Mouse (Mus musculus) kidney, embryonic 15.5 days (tissue): ENCODE measurements at regions not wholly inside any gene's neighbourhood (a gene's known extent, or its start where the extent isn't known, plus 50 kb on each side); places are given as distances from the start of the nearest gene placed in this dataset.

Experiments
- ATAC-seq: fragments of 200-750 bp; cut with Nextera tagmentation; replicated peaks from 2 replicates; pipeline ENCODE4 v1.8.0; 2017; ENCODE audit warnings: moderate TSS enrichment; ENCODE audit not compliant: low FRiP score
- H3K27ac ChIP-seq: fragments of 300-500 bp; sonication (generic); 2 replicates; pipeline ENCODE4 v1.5.1; 2015; ENCODE audit warnings: mild to moderate bottlenecking, inconsistent platforms
- H3K27me3 ChIP-seq: fragments of 300-500 bp; sonication (generic); 2 replicates; pipeline ENCODE4 v1.6.1; 2015; ENCODE audit warnings: inconsistent platforms
- H3K36me3 ChIP-seq: fragments of 300-500 bp; sonication (generic); 2 replicates; pipeline ENCODE4 v1.6.1; 2015; ENCODE audit warnings: inconsistent platforms
- H3K4me1 ChIP-seq: fragments of 300-500 bp; sonication (generic); 2 replicates; pipeline ENCODE4 v1.6.1; 2015; ENCODE audit warnings: inconsistent platforms
- H3K4me2 ChIP-seq: fragments of 300-500 bp; sonication (generic); 2 replicates; pipeline ENCODE4 v1.6.1; 2015; ENCODE audit warnings: moderate library complexity, mild to moderate bottlenecking, inconsistent platforms
- H3K4me3 ChIP-seq: fragments of 300-500 bp; sonication (generic); replicated peaks from 2 replicates; pipeline ENCODE4 v1.5.1; 2015; ENCODE audit warnings: mild to moderate bottlenecking, inconsistent platforms
- H3K9ac ChIP-seq: fragments of 300-500 bp; sonication (generic); 2 replicates; pipeline ENCODE4 v1.6.1; 2015; ENCODE audit warnings: mild to moderate bottlenecking, inconsistent platforms
- H3K9me3 ChIP-seq: fragments of 300-500 bp; sonication (generic); replicated peaks from 2 replicates; pipeline ENCODE4 v1.6.1; 2016; ENCODE audit warnings: inconsistent platforms
- WGBS: fragments of 180-500 bp; shearing (Covaris S2); methylation state at CpG from one replicate; pipeline ENCODE4 v1.1.7; 2015; ENCODE audit warnings: mixed read lengths; 5-methylcytosine and 5-hydroxymethylcytosine counted together

GRCm38 (mm10) chr3:56764336-56764735, 537.5 kb downstream of the Tm4sf1 start:
- Histone ChIP-seq H3K27me3 (no peaks in the 10 kb centered on the region), H3K4me2 (no peak overlapping the region), H3K9me3 (no peaks in the 10 kb centered on the region), H3K4me3 (no peak overlapping the region), H3K36me3 (no peaks in the 10 kb centered on the region), H3K9ac (no peak overlapping the region), H3K27ac (no peak overlapping the region), H3K4me1 (no peaks in the 10 kb centered on the region)
- 89% methylated on average over 3 of the region's 3 CpGs for WGBS
- no peak for ATAC-seq

DNA sequence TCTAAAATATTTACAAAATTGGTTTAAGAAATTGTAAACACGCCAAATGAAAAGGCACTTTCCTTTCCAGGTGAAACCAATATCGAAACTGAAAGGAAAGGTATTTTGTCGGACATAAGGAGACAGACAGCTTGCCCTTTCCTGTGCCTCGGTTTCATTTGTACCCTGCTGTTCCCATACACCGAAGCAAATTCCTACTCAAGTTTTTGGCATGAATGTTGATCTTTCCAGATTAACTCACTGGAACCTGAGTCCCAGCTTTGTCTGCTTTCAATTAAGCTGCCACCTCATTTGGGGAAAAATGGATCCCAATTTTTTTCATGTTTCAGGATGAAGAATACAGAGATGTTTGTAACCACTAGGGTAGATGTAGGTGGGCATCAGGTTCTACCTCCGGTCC, 537.9 kb downstream of the Tm4sf1 start:
- Histone ChIP-seq H3K4me1 (no peaks in the 10 kb centered on the region), H3K4me2 (no peak overlapping the region), H3K9ac (no peak overlapping the region), H3K36me3 (no peaks in the 10 kb centered on the region), H3K27me3 (no peaks in the 10 kb centered on the region), H3K27ac (no peak overlapping the region), H3K9me3 (no peaks in the 10 kb centered on the region), H3K4me3 (no peak overlapping the region)
- no peak for ATAC-seq
- WGBS, result 92% methylated on average over 6 of the region's 6 CpGs

GRCm38 (mm10) chr3:56753654-56754053, 548.1 kb downstream of the Tm4sf1 start:
- 10% methylated on average over 3 of the region's 3 CpGs for WGBS
- ATAC-seq, result peak; percentile 70; the same call in 1 of the 2 replicates

DNA sequence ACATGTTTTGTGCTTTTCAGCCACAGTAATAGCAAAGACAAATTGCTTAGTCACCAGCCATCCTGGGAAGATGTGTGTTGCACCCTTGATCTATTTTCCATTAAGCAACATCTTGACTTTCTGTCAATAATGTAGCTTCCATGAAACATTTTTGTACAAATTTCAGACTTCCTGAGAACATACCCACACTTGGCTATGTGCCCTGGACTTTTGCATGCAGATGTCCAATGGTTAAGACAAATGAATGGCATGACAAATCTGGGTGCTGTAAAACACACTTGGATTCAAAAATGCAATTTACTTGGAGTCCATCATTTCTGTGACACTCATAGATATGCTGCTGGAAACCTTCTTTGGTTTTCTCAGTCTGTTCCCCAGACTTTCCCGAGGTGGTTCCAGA, 549.9 kb downstream of the Tm4sf1 start:
- H3K4me2 ChIP-seq, result no peak overlapping the region
- no peak for ATAC-seq
- WGBS, result 91% methylated on average over 1 of the region's 1 CpGs
- H3K36me3 ChIP-seq, result no peaks in the 10 kb centered on the region
- H3K9me3 ChIP-seq, result no peaks in the 10 kb centered on the region
- H3K4me1 ChIP-seq, result 0 out of 2 replicates have a peak, but pooled peaks cover 5% of the 10 kb centered on the region
- no peak overlapping the region for H3K27ac ChIP-seq
- no peak overlapping the region for H3K4me3 ChIP-seq
- no peaks in the 10 kb centered on the region for H3K27me3 ChIP-seq
- H3K9ac ChIP-seq, result no peak overlapping the region

More at GRCm38 (mm10) chr3:56753654-56754053, 548.1 kb downstream of the Tm4sf1 start:
- Histone ChIP-seq H3K4me3 (no peak overlapping the region), H3K36me3 (no peaks in the 10 kb centered on the region), H3K9ac (no peak overlapping the region), H3K4me2 (no peak overlapping the region), H3K27me3 (no peaks in the 10 kb centered on the region), H3K27ac (no peak overlapping the region), H3K4me1 (0 out of 2 replicates have a peak, but pooled peaks cover 5% of the 10 kb centered on the region), H3K9me3 (no peaks in the 10 kb centered on the region)

DNA sequence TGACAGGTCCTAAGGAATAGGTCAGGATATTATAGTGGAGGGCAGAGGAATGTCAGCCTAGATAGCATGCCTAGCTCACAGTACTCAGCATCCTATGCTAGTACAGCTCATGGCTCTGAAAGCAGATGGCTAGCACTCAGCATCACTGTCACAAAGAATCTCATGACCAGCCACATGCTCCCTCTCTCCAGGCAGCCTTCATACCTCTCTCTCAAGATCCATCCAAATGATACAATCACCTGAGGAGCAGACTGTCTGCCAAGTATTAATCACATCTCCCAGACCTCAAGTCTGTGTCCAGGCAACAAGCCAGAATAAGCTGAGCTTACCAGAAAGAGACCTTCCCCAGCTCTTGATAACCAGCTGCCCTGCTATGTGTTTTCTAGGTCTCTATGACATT, 557.4 kb upstream of the Nbea start:
- H3K9ac ChIP-seq, result no peak overlapping the region
- H3K27ac ChIP-seq, result no peak overlapping the region
- H3K36me3 ChIP-seq, result no peaks in the 10 kb centered on the region
- no peaks in the 10 kb centered on the region for H3K4me1 ChIP-seq
- H3K9me3 ChIP-seq, result no peaks in the 10 kb centered on the region
- ATAC-seq, result no peak
- no peak overlapping the region for H3K4me3 ChIP-seq
- no peaks in the 10 kb centered on the region for H3K27me3 ChIP-seq
- H3K4me2 ChIP-seq, result no peak overlapping the region

DNA sequence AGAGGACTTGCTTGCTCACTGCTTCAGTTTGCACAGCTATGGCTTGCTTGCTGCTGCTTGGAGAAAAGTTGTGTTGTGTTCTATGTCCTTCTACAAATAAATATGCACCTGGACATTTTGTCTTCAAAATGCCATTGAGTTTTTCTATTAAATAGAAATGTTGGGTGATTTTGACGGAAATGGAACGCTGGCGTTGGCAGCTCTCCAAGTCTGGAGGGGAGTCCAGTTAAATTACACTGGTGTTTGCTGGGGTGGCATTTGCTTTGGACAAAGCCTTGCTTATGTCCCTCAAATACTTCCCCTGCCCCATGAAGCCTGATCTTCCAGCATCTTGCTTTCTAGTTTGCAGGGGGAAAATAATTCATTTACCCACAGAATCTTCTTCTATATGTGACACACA, 556.0 kb upstream of the Nbea start:
- Histone ChIP-seq H3K9ac (no peak overlapping the region), H3K27ac (no peak overlapping the region), H3K4me1 (no peaks in the 10 kb centered on the region), H3K9me3 (no peaks in the 10 kb centered on the region), H3K4me3 (no peak overlapping the region), H3K27me3 (no peaks in the 10 kb centered on the region), H3K4me2 (no peak overlapping the region), H3K36me3 (no peaks in the 10 kb centered on the region)
- WGBS, result 77% methylated on average over 3 of the region's 3 CpGs
- no peak for ATAC-seq

DNA sequence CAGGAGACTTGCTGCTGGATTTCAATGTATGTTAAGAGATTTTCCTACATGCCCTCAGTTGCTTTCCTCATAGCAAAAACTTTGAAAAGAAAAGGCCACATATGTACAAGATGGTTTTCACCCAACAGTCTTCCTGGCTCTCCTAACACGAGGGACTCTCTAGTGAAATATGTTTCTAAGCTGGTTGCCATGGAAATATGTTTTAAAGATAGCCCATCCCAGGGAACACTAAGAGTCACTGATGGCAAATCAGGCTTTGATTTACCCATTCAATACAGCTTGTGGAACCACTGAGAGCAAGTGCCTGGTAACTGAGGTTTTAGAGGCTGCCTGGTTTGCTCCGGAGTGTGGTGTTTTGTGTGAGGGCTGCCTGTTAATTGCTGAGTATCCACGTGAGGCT, 547.3 kb upstream of the Nbea start:
- Histone ChIP-seq H3K4me2 (no peak overlapping the region), H3K27ac (no peak overlapping the region), H3K4me3 (no peak overlapping the region), H3K9me3 (no peaks in the 10 kb centered on the region), H3K9ac (no peak overlapping the region), H3K4me1 (no peaks in the 10 kb centered on the region), H3K36me3 (no peaks in the 10 kb centered on the region), H3K27me3 (no peaks in the 10 kb centered on the region)
- no peak for ATAC-seq
- 53% methylated on average over 3 of the region's 3 CpGs for WGBS

DNA sequence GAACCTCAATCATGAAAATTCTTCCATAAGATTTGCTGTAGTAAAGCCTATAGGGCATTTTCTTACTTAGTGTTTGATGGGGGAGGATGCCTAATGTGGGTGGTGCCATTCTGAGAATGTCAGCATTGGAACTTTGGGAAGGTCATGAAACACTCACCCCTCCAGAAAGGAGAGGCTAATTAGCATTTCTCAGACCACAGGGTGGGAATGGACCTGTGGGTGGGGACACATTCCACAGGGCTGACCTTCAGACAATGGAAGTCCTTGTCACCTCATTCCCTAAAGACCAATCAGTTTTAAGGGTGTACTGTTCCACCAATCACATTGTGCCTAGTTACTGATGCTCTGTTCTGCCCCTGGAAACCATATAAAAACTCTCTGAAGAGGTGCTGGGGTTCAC, 541.5 kb upstream of the Nbea start:
- H3K27me3 ChIP-seq, result no peaks in the 10 kb centered on the region
- no peak for ATAC-seq
- no peak overlapping the region for H3K27ac ChIP-seq
- no peaks in the 10 kb centered on the region for H3K9me3 ChIP-seq
- H3K4me3 ChIP-seq, result no peak overlapping the region
- H3K36me3 ChIP-seq, result no peaks in the 10 kb centered on the region
- H3K9ac ChIP-seq, result no peak overlapping the region
- H3K4me2 ChIP-seq, result no peak overlapping the region
- H3K4me1 ChIP-seq, result no peaks in the 10 kb centered on the region

- 84% methylated on average over 1 of the region's 1 CpGs for WGBS
- Histone ChIP-seq H3K4me3 (no peak overlapping the region), H3K4me1 (no peaks in the 10 kb centered on the region), H3K36me3 (no peaks in the 10 kb centered on the region), H3K9me3 (no peaks in the 10 kb centered on the region), H3K9ac (no peak overlapping the region), H3K4me2 (no peak overlapping the region), H3K27me3 (no peaks in the 10 kb centered on the region), H3K27ac (no peak overlapping the region)
- no peak for ATAC-seq
Observed at GRCm38 (mm10) chr3:56708260-56708659, 524.8 kb upstream of the Nbea start.

DNA sequence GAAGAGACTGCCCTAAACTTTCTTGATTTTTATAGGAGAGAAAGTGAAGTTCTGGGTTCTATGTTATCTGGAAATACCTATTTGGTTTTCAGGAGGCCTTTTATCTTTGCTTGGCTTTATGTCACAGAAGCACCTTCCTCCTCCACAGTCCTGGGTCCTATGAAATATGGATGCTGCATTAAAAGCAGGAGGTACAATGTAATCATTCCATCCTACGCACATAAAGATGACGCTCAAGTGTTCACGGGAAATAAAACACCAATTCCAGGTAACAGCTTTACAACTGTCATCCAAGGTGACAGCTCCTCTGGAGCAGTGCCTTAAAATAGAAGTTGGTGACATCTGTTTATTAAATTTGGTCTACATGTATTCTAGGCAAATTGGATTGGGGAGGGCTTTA, 523.8 kb upstream of the Nbea start:
- H3K4me1 ChIP-seq, result no peaks in the 10 kb centered on the region
- no peak overlapping the region for H3K27ac ChIP-seq
- H3K27me3 ChIP-seq, result no peaks in the 10 kb centered on the region
- H3K36me3 ChIP-seq, result no peaks in the 10 kb centered on the region
- no peaks in the 10 kb centered on the region for H3K9me3 ChIP-seq
- no peak overlapping the region for H3K9ac ChIP-seq
- 63% methylated on average over 3 of the region's 3 CpGs for whole genome bisulfite sequencing
- no peak overlapping the region for H3K4me3 ChIP-seq
- H3K4me2 ChIP-seq, result no peak overlapping the region
- no peak for ATAC-seq

- Histone ChIP-seq H3K36me3 (no peaks in the 10 kb centered on the region), H3K27me3 (no peaks in the 10 kb centered on the region), H3K4me1 (no peaks in the 10 kb centered on the region), H3K9me3 (no peaks in the 10 kb centered on the region), H3K4me3 (no peak overlapping the region), H3K27ac (no peak overlapping the region), H3K4me2 (no peak overlapping the region), H3K9ac (no peak overlapping the region)
- no peak for ATAC-seq
- 77% methylated on average over 4 of the region's 4 CpGs for WGBS
Observed at GRCm38 (mm10) chr3:56706038-56706437, 522.5 kb upstream of the Nbea start.

DNA sequence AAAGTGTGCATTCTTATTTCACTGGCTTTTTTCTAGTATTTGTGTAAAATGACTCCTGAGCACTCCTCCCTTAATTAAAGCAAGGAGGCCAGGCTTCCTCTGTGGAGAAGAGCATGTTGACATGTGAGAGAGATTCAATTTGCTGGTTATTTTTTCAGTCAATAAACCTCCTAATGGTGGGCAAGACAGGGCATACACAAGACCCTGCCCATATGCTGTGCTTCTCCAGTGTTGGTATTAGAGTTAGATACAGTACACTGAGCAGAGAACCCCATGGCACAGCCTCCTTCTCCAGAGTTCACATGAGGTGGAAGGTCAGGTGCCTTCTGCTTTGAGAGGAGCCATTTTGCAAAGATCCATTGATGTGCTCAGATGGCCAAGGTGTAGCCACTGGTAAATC, 515.4 kb upstream of the Nbea start:
- Histone ChIP-seq H3K9me3 (no peaks in the 10 kb centered on the region), H3K4me3 (no peak overlapping the region), H3K4me2 (no peak overlapping the region), H3K27me3 (no peaks in the 10 kb centered on the region), H3K9ac (no peak overlapping the region), H3K27ac (no peak overlapping the region), H3K4me1 (peaks cover 4% of the 10 kb centered on the region; the same call in 1 of the 2 replicates), H3K36me3 (no peaks in the 10 kb centered on the region)
- ATAC-seq, result 0 out of 2 replicates have a peak, but pooled peaks have one; percentile 25

GRCm38 (mm10) chr3:56698248-56698647, 514.7 kb upstream of the Nbea start:
- Histone ChIP-seq H3K36me3 (no peaks in the 10 kb centered on the region), H3K9me3 (no peaks in the 10 kb centered on the region), H3K27ac (no peak overlapping the region), H3K9ac (no peak overlapping the region), H3K27me3 (no peaks in the 10 kb centered on the region), H3K4me3 (no peak overlapping the region), H3K4me1 (peaks cover 4% of the 10 kb centered on the region; the same call in 1 of the 2 replicates), H3K4me2 (no peak overlapping the region)
- 17% methylated on average over 1 of the region's 1 CpGs for WGBS
- ATAC-seq, result peak; percentile 66
